Mouse (Mus musculus): ENCODE results near the gene Kin. TPM values are rescaled to one million over a fixed set of nuclear protein-coding genes. Genes with fewer than 3 reads are reported as not detected.

Kin gene
- total RNA-seq, 2 experiments from 2014 or later = 22.3 to 23.1 TPM

GRCm38 (mm10) chr2:10108535-10109189 is 28.3 kb downstream of the Kin start:
- ATAC-seq (replicated peaks; ENCODE audit: poor library complexity, severe bottlenecking) = no peak

- no peak for ATAC-seq (replicated peaks; ENCODE audit: poor library complexity, severe bottlenecking)
Measured at GRCm38 (mm10) chr2:10118751-10119150, 38.4 kb downstream of the Kin start.

- ATAC-seq (replicated peaks; ENCODE audit: poor library complexity, severe bottlenecking) = no peak
Measured at GRCm38 (mm10) chr2:10119276-10119675, 38.9 kb downstream of the Kin start.

GRCm38 (mm10) chr2:10121826-10122225 is 41.4 kb downstream of the Kin start:
- no peak for ATAC-seq (replicated peaks; ENCODE audit: poor library complexity, severe bottlenecking)

- ATAC-seq (replicated peaks; ENCODE audit: poor library complexity, severe bottlenecking) = no peak
Measured at GRCm38 (mm10) chr2:10126122-10126521, 45.7 kb downstream of the Kin start.

- no peak for ATAC-seq (replicated peaks; ENCODE audit: poor library complexity, severe bottlenecking)
Measured at GRCm38 (mm10) chr2:10127471-10127870, 47.1 kb downstream of the Kin start.

- no peak for ATAC-seq (replicated peaks; ENCODE audit: poor library complexity, severe bottlenecking)
Measured at GRCm38 (mm10) chr2:10128571-10128970, 48.2 kb downstream of the Kin start.

- ATAC-seq (replicated peaks; ENCODE audit: poor library complexity, severe bottlenecking) = no peak
Measured at GRCm38 (mm10) chr2:10130341-10130990, 50.1 kb downstream of the Kin start.

GRCm38 (mm10) chr2:10131296-10131695 is 50.9 kb downstream of the Kin start, which contains the start of gene Itih2:
Gene Itih2 (minus strand): TSS chr2:10131396.
- no peak for ATAC-seq (replicated peaks; ENCODE audit: poor library complexity, severe bottlenecking)

- ATAC-seq (replicated peaks; ENCODE audit: poor library complexity, severe bottlenecking) = no peak
Measured at GRCm38 (mm10) chr2:10132128-10132527, 51.7 kb downstream of the Kin start.

- ATAC-seq (replicated peaks; ENCODE audit: poor library complexity, severe bottlenecking) = no peak
Measured at GRCm38 (mm10) chr2:10133941-10134340, 53.5 kb downstream of the Kin start.

GRCm38 (mm10) chr2:10137320-10137719 is 56.9 kb downstream of the Kin start:
- peak; percentile 96 for ATAC-seq (replicated peaks; ENCODE audit: poor library complexity, severe bottlenecking)

GRCm38 (mm10) chr2:10140456-10140855 is 60.1 kb downstream of the Kin start:
- ATAC-seq (replicated peaks; ENCODE audit: poor library complexity, severe bottlenecking) = no peak

Other genes starting within 250 kb of the Kin start
- not detected in 2 replicates for gene 4930412O13Rik, start 199.3 kb upstream of the Kin start, total RNA-seq (2014; fragmentation: Nextera tagmentation)
- not detected in 2 replicates for gene 4930412O13Rik, start 199.3 kb upstream of the Kin start, total RNA-seq (2017)
- gene 9230102O04Rik, start 191.1 kb upstream of the Kin start, total RNA-seq (2014; fragmentation: Nextera tagmentation) = not detected in 2 replicates
- gene 9230102O04Rik, start 191.1 kb upstream of the Kin start, total RNA-seq (2017) = not detected in 2 replicates
- gene Gata3, start 190.6 kb upstream of the Kin start, total RNA-seq (2014; fragmentation: Nextera tagmentation) = 17.0 TPM in 1 of 2 replicates, not detected in the other
- gene Gata3, start 190.6 kb upstream of the Kin start, total RNA-seq (2017) = not detected in 2 replicates
- gene Taf3, start 32.0 kb upstream of the Kin start, total RNA-seq (2014; fragmentation: Nextera tagmentation) = 17.3 and 21.4 TPM in 2 replicates
- 8.7 and 9.0 TPM in 2 replicates for gene Taf3, start 32.0 kb upstream of the Kin start, total RNA-seq (2017)
- 458 and 534 TPM in 2 replicates for gene Atp5c1, start 83 bp upstream of the Kin start, total RNA-seq (2014; fragmentation: Nextera tagmentation)
- gene Atp5c1, start 83 bp upstream of the Kin start, total RNA-seq (2017) = 596 and 622 TPM in 2 replicates
- not detected in 2 replicates for gene Itih2, start 50.8 kb downstream of the Kin start, total RNA-seq (2014; fragmentation: Nextera tagmentation)
- gene Itih2, start 50.8 kb downstream of the Kin start, total RNA-seq (2017) = not detected in 2 replicates
- 3.6 and 5.8 TPM in 2 replicates for gene Itih5, start 73.0 kb downstream of the Kin start, total RNA-seq (2014; fragmentation: Nextera tagmentation)
- 4.7 and 6.2 TPM in 2 replicates for gene Itih5, start 73.0 kb downstream of the Kin start, total RNA-seq (2017)